Mouse (Mus musculus) intestine, embryonic 15.5 days (tissue): ENCODE measurements around the gene Tk1. TPM values are rescaled to one million over a fixed set of nuclear protein-coding genes. Genes with fewer than 3 reads are reported as not detected.
A peak's percentile ranks its signal among the peaks of the same experiment; 100 is the strongest.

Experiments used
- ATAC-seq: fragments of 200-750 bp; cut with Nextera tagmentation; 2 replicates; pipeline ENCODE4 v1.8.0; 2017; ENCODE audit warnings: moderate TSS enrichment, moderate library complexity
- H3K27ac ChIP-seq: fragments of 300-500 bp; sonication (generic); 2 replicates; pipeline ENCODE4 v1.5.1; 2015; ENCODE audit warnings: mild to moderate bottlenecking, inconsistent platforms
- H3K27me3 ChIP-seq: fragments of 300-500 bp; sonication (generic); replicated peaks from 2 replicates; pipeline ENCODE4 v1.6.1; 2015; ENCODE audit warnings: inconsistent platforms
- H3K36me3 ChIP-seq: fragments of 300-500 bp; sonication (generic); 2 replicates; pipeline ENCODE4 v1.6.1; 2015; ENCODE audit warnings: inconsistent platforms
- H3K4me1 ChIP-seq: fragments of 300-500 bp; sonication (generic); replicated peaks from 2 replicates; pipeline ENCODE4 v1.6.1; 2015; ENCODE audit warnings: inconsistent platforms
- H3K4me2 ChIP-seq: fragments of 300-500 bp; sonication (generic); replicated peaks from 2 replicates; pipeline ENCODE4 v1.6.1; 2015; ENCODE audit warnings: mild to moderate bottlenecking, inconsistent platforms
- H3K4me3 ChIP-seq: fragments of 300-500 bp; sonication (generic); replicated peaks from 2 replicates; pipeline ENCODE4 v1.5.1; 2015; ENCODE audit warnings: inconsistent platforms
- H3K9ac ChIP-seq: fragments of 300-500 bp; sonication (generic); 2 replicates; pipeline ENCODE4 v1.6.1; 2015; ENCODE audit warnings: inconsistent platforms
- H3K9me3 ChIP-seq: fragments of 300-500 bp; sonication (generic); 2 replicates; pipeline ENCODE4 v1.6.1; 2016; ENCODE audit warnings: inconsistent platforms
- whole genome bisulfite sequencing: fragments of 180-500 bp; shearing (Covaris S2); methylation state at CpG from one replicate; pipeline ENCODE4 v1.1.7; 2015; 5-methylcytosine and 5-hydroxymethylcytosine counted together
- polyA plus RNA-seq: library from polyadenylated mRNA; unstranded; fragments of >200 nt; fragmentation: Nextera tagmentation; extraction: Ambion mirVana; gene quantifications from 2 replicates; pipeline ENCODE4 v1.2.1, GENCODE M21; 2015

Tk1 gene
- polyA plus RNA-seq, 1 experiment from 2014 or later, result 144 TPM

GRCm38 (mm10) chr11:117772352-117772751, 53.5 kb downstream of the Tk1 start:
- Histone ChIP-seq H3K4me2 (no peak overlapping the region), H3K9me3 (no peaks in the 10 kb centered on the region), H3K9ac (no peak overlapping the region), H3K36me3 (0 out of 2 replicates have a peak, but pooled peaks cover 2% of the 10 kb centered on the region), H3K4me3 (no peak overlapping the region), H3K4me1 (peaks cover 13% of the 10 kb centered on the region), H3K27ac (no peak overlapping the region), H3K27me3 (no peaks in the 10 kb centered on the region)
- ATAC-seq, result no peak
- WGBS, result 96% methylated on average over 7 of the region's 7 CpGs

DNA sequence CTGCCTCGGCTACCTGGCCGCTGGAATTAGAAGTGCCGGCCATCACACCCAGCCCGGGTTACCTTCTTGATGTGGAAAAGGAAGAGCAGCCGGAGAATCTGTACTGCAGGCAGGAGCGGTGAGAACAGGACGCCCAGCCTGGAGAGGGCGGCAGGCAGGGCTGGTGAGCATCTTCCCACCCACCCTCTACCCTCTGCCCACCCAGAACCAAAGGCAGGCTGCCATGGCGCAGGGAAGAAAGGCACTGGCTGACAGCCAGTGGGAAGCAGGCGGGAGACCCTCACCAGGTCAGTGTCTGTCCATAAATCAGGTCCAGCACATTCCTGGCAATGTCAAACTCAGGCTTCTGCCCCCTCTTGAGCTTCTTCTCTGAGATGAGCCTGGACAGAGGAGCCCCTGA, 55.5 kb downstream of the Tk1 start:
- peaks cover 13% of the 10 kb centered on the region for H3K4me1 ChIP-seq
- WGBS, result 69% methylated on average over 10 of the region's 10 CpGs
- 0 out of 2 replicates have a peak, but pooled peaks have one; percentile 17 for ATAC-seq
- no peaks in the 10 kb centered on the region for H3K9me3 ChIP-seq
- 0 out of 2 replicates have a peak, but pooled peaks cover 2% of the 10 kb centered on the region for H3K36me3 ChIP-seq
- no peak overlapping the region for H3K4me3 ChIP-seq
- H3K27ac ChIP-seq, result no peak overlapping the region
- no peaks in the 10 kb centered on the region for H3K27me3 ChIP-seq
- H3K9ac ChIP-seq, result no peak overlapping the region
- no peak overlapping the region for H3K4me2 ChIP-seq

DNA sequence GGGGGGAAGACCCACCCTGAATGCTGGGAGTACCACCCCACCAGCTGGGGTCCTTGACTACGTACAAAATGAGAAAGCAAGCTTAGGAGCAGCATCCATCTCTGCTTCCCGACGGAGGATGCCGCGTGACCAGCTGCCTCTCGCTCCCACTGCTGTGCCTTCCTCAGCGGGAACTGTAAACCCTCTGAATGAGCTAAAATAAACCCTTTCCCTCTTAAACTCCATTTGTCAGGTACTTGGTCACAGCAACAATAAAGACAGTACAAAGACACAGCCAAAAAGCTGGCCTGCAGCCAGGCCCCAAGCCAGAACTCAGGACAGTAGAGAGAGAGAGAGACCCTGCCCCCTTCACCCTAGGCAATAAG, 56.2 kb downstream of the Tk1 start:
- Histone ChIP-seq H3K36me3 (peaks cover 2% of the 10 kb centered on the region; the same call in 1 of the 2 replicates), H3K27me3 (no peaks in the 10 kb centered on the region), H3K9ac (no peak overlapping the region), H3K9me3 (no peaks in the 10 kb centered on the region), H3K4me3 (no peak overlapping the region), H3K27ac (no peak overlapping the region), H3K4me2 (no peak overlapping the region), H3K4me1 (peaks cover 13% of the 10 kb centered on the region)
- ATAC-seq, result no peak
- WGBS, result 73% methylated on average over 7 of the region's 7 CpGs

GRCm38 (mm10) chr11:117768725-117769682, 56.9 kb downstream of the Tk1 start:
- H3K27me3 ChIP-seq, result no peaks in the 10 kb centered on the region
- H3K36me3 ChIP-seq, result peaks cover 3% of the 10 kb centered on the region
- no peak overlapping the region for H3K27ac ChIP-seq
- H3K9ac ChIP-seq, result no peak overlapping the region
- H3K9me3 ChIP-seq, result no peaks in the 10 kb centered on the region
- H3K4me3 ChIP-seq, result no peak overlapping the region
- peaks cover 13% of the 10 kb centered on the region for H3K4me1 ChIP-seq
- H3K4me2 ChIP-seq, result no peak overlapping the region
- no peak; the same call in 1 of the 2 replicates for ATAC-seq
- 71% methylated on average over 20 of the region's 20 CpGs for WGBS

DNA sequence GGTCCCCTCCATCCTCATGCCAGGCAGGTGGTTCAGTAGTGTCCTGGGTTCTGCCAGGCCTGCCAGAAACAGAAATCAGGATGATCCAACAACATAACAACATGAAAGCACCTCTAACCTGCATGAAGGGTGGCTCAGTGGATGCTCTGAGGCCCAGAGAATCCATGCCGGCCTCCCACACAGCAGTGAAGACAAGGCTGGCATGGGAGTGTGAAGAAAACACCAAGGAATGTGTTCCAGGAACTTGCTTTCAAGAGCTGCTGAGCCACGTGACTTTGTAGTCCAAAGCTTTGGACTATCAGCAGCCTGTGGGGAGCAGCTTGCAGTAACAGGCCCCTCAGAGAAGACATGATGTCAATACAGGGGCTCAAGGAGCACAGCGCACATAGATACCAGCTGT, 59.6 kb downstream of the Tk1 start:
- H3K9ac ChIP-seq, result no peak overlapping the region
- no peak overlapping the region for H3K4me2 ChIP-seq
- H3K9me3 ChIP-seq, result no peaks in the 10 kb centered on the region
- no peak overlapping the region for H3K4me3 ChIP-seq
- peaks cover 6% of the 10 kb centered on the region for H3K36me3 ChIP-seq
- ATAC-seq, result no peak
- no peak overlapping the region for H3K27ac ChIP-seq
- H3K4me1 ChIP-seq, result peaks cover 13% of the 10 kb centered on the region
- 80% methylated on average over 3 of the region's 3 CpGs for WGBS
- no peaks in the 10 kb centered on the region for H3K27me3 ChIP-seq

Other genes with a start within 250 kb of the Tk1 start
- 9.6 TPM in 2 replicates for gene Tnrc6c, start 171.8 kb downstream of the Tk1 start, polyA plus RNA-seq
- gene Tmc8, start 44.0 kb downstream of the Tk1 start, polyA plus RNA-seq, result 6.6 and 7.7 TPM in 2 replicates
- 28.3 and 34.7 TPM in 2 replicates for gene Tmc6, start 43.9 kb downstream of the Tk1 start, polyA plus RNA-seq
- gene 6030468B19Rik, start 28.4 kb downstream of the Tk1 start, polyA plus RNA-seq, result 1.1 and 1.2 TPM in 2 replicates
- 0.26 and 0.38 TPM in 2 replicates for gene Gm20708, start 16.4 kb downstream of the Tk1 start, polyA plus RNA-seq
- 135 and 151 TPM in 2 replicates for gene Syngr2, start 16.4 kb downstream of the Tk1 start, polyA plus RNA-seq
- gene Afmid, start 168 bp downstream of the Tk1 start, polyA plus RNA-seq, result 8.3 and 8.9 TPM in 2 replicates
- 307 and 336 TPM in 2 replicates for gene Birc5, start 23.2 kb upstream of the Tk1 start, polyA plus RNA-seq
- gene Tmem235, start 34.7 kb upstream of the Tk1 start, polyA plus RNA-seq, result not detected in 2 replicates
- gene Tha1, start 47.4 kb upstream of the Tk1 start, polyA plus RNA-seq, result 7.1 and 9.7 TPM in 2 replicates
- gene Socs3, start 144.0 kb upstream of the Tk1 start, polyA plus RNA-seq, result 18.4 and 19.1 TPM in 2 replicates
- 32.6 and 33.5 TPM in 2 replicates for gene Pgs1, start 160.2 kb upstream of the Tk1 start, polyA plus RNA-seq